8 mouse cellular contexts compared by ENCODE assay signal in genomic region chr7:108950312-108950761, GRCm38 (mm10). TPM values are rescaled to one million over a fixed set of nuclear protein-coding genes. Genes with fewer than 3 reads are reported as not detected.
DNase-seq lines count a peak whose midpoint lies in the region; ATAC-seq and TF ChIP-seq lines count a peak whose summit lies in the region.

Gene Tub, plus strand, starts transcription at chr7:108950338.

- peaks cover 11% of the 10 kb centered on the region for H3K36me3 ChIP-seq in E14TG2a.4 (ENCODE audit: insufficient read depth, low read length)
- peaks cover 14% of the 10 kb centered on the region for H3K36me3 ChIP-seq in forebrain, embryonic 10.5 days (replicated peaks)
- H3K36me3 ChIP-seq in liver, postnatal 0 days (replicated peaks; ENCODE audit: insufficient read depth, low read length), result no peaks in the 10 kb centered on the region

- no peak for TF ChIP-seq EP300 in liver, postnatal 0 days (IDR thresholded peaks at IDR 0.05; ENCODE audit: low read depth)

- no peak for TF ChIP-seq CTCF in E14TG2a.4 (conservative IDR thresholded peaks at IDR 0.05; ENCODE audit: low read length)
- no peak for TF ChIP-seq CTCF in liver, postnatal 0 days (IDR thresholded peaks at IDR 0.05; ENCODE audit: low read depth)

- peaks cover 40% of the 10 kb centered on the region for H3K4me1 ChIP-seq in E14TG2a.4 (replicated peaks; ENCODE audit: low read depth, low read length)
- H3K4me1 ChIP-seq in forebrain, embryonic 10.5 days, result peaks cover 30% of the 10 kb centered on the region
- H3K4me1 ChIP-seq in liver, postnatal 0 days (ENCODE audit: insufficient read depth), result peaks cover 2% of the 10 kb centered on the region; the same call in 1 of the 2 replicates

- peak within 1 kb of the TSS; percentile 61 for H3K4me2 ChIP-seq in liver, postnatal 0 days (ENCODE audit: low read depth, low read length)

- peaks cover 43% of the 10 kb centered on the region for H3K27me3 ChIP-seq in E14TG2a.4 (ENCODE audit: insufficient read depth, low read length)
- H3K27me3 ChIP-seq in forebrain, embryonic 10.5 days (ENCODE audit: poor library complexity, severe bottlenecking), result peaks cover 54% of the 10 kb centered on the region
- H3K27me3 ChIP-seq in liver, postnatal 0 days (ENCODE audit: insufficient read depth, low read length), result peaks cover 38% of the 10 kb centered on the region

- WGBS in forebrain, embryonic 10.5 days, result under 1% methylated on average over 44 of the region's 44 CpGs
- WGBS in liver, postnatal 0 days (ENCODE audit: insufficient replicate concordance), result 2% methylated on average over 38 of the region's 44 CpGs

- ATAC-seq in liver, postnatal 0 days, result no peak

- no peaks in the 10 kb centered on the region for H3K9me3 ChIP-seq in E14TG2a.4 (ENCODE audit: low read length)
- no peaks in the 10 kb centered on the region for H3K9me3 ChIP-seq in forebrain, embryonic 10.5 days
- no peaks in the 10 kb centered on the region for H3K9me3 ChIP-seq in liver, postnatal 0 days (ENCODE audit: low read length)

- peak within 1 kb of the TSS; percentile 82 for H3K4me3 ChIP-seq in E14TG2a.4 (replicated peaks; ENCODE audit: low read length)
- H3K4me3 ChIP-seq in forebrain, embryonic 10.5 days, result peak within 1 kb of the TSS; percentile 72
- H3K4me3 ChIP-seq in liver, postnatal 0 days (ENCODE audit: low read depth, low read length), result peak within 1 kb of the TSS; percentile 26; the same call in 1 of the 2 replicates

- intact Hi-C loops in heart, postnatal 36 days (cut with DNase I), result no loop called here

- no peak for DNase-seq in adrenal gland, postnatal 4 days (ENCODE audit: low spot score in 2 of 2)
- DNase-seq in forebrain, embryonic 10.5 days (ENCODE audit: extremely low spot score, low spot score), result peak; percentile 59
- peak; percentile 30 to 31 for DNase-seq in heart, postnatal 36 days
- peak; percentile 79 to 85 for DNase-seq in layer of hippocampus, adult 8-10 months (ENCODE audit: low spot score in 2 of 2)
- DNase-seq in liver, postnatal 0 days, result peak; percentile 32
- DNase-seq in ovary, postnatal 10 days (ENCODE audit: low spot score), result peak; percentile 7
- no peak for DNase-seq in yolk sac, embryonic 10.5 days (ENCODE audit: low spot score)

- no peak within 1 kb of the TSS for H3K9ac ChIP-seq in liver, postnatal 0 days (replicated peaks)

- H3K27ac ChIP-seq in forebrain, embryonic 10.5 days, result peak within 1 kb of the TSS; percentile 48; the same call in 1 of the 2 replicates
- H3K27ac ChIP-seq in liver, postnatal 0 days (ENCODE audit: low read depth), result no peak within 1 kb of the TSS

RNA-seq across cellular contexts. Expression of gene Tub, which starts in this region (rescaled TPM):
- 10 to 100 TPM; 44.9 to 48.1 TPM for total RNA-seq in adrenal gland, postnatal 4 days (2021)
- polyA plus RNA-seq in forebrain, embryonic 10.5 days (2016; fragmentation: Nextera tagmentation; extraction: Ambion mirVana), result 5.2 and 5.3 TPM in 2 replicates
- under 1 TPM; 0.14 to 0.67 TPM for total RNA-seq in heart, postnatal 36 days (2021)
- total RNA-seq in layer of hippocampus, adult 8-10 months (2022), result 100 to 1,000 TPM; 146 to 206 (median 173) TPM
- polyA plus RNA-seq in liver, postnatal 0 days (2015; fragmentation: Nextera tagmentation; extraction: Ambion mirVana), result not detected in 2 replicates

Comparison
In these comparisons a context has a peak if more than half of its experiments do, and no peak if none do; other contexts are left out.
1. RNA of gene Tub (total RNA-seq): 146 to 206 TPM in layer of hippocampus, adult 8-10 months and 44.9 to 48.1 TPM in adrenal gland, postnatal 4 days; 0.14 to 0.67 TPM in heart, postnatal 36 days; every median in the first group is over 10 times any median in the second.
2. Peak in DNase-seq in heart, postnatal 36 days; RNA of the gene not detected or under 1 TPM.
3. Peak in DNase-seq, H3K4me3 ChIP-seq and H3K4me2 ChIP-seq in liver, postnatal 0 days; RNA of the gene not detected or under 1 TPM.
4. H3K4me3 ChIP-seq: peak in every context shown above with its lines; median percentile 82 in E14TG2a.4; 72 in forebrain, embryonic 10.5 days; 26 in liver, postnatal 0 days.
5. DNase-seq: peak in forebrain, embryonic 10.5 days (single experiment), layer of hippocampus, adult 8-10 months (2 of 2) and ovary, postnatal 10 days (single experiment); none in adrenal gland, postnatal 4 days (0 of 2) and yolk sac, embryonic 10.5 days (single experiment).